8 mouse cellular contexts compared by ENCODE assay signal in the genomic region with DNA sequence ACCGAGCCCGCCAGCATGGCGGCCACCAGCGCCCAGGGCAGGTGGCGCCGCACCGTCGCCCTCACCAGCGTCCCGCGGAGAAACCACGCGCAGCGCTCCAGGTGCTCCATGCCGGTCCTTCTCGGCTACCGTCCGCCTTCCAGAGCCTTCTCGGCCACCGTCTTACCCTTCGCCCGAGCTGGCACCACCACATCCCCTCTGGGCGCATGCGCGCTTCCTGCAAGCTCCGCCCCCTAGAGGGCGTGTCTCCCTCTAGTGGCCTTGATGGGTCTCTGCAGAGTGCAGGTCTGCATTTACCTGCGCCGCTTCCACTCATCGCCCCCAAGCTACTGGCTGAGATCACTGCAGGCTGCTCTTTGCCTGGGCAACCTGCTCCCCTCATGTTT. TPM values are rescaled to one million over a fixed set of nuclear protein-coding genes. Genes with fewer than 3 reads are reported as not detected.
DNase-seq lines count a peak whose midpoint lies in the region; ATAC-seq and TF ChIP-seq lines count a peak whose summit lies in the region.

A gene (minus strand): TSS at position 164 of the 386 bp plus-strand sequence.

- peak; percentile 96 for DNase-seq in forebrain, embryonic 14.5 days (ENCODE audit: low spot score)
- DNase-seq in heart, postnatal 14 days = peak; percentile 91 to 95
- DNase-seq in layer of hippocampus, adult 11-12 months (ENCODE audit: low spot score) = peak; percentile 96
- DNase-seq in lung, adult 18-20 months = peak; percentile 95
- peak; percentile 96 for DNase-seq in testis, postnatal 14 days (ENCODE audit: low spot score)

- H3K9ac ChIP-seq in ES-Bruce4 (ENCODE audit: low read depth, poor library complexity, severe bottlenecking) = peak within 1 kb of the TSS; percentile 60
- peak within 1 kb of the TSS; percentile 82 for H3K9ac ChIP-seq in forebrain, embryonic 14.5 days (ENCODE audit: low read length)
- H3K9ac ChIP-seq in neural tube, embryonic 15.5 days (replicated peaks) = peak within 1 kb of the TSS; percentile 83

- intact Hi-C loops in heart, postnatal 14 days (cut with DNase I) = loop anchor here (1.0 to 2.0 kb wide), 2 partner anchors 18 to 52 kb away; no protein-coding TSS in a partner anchor

- H3K4me2 ChIP-seq in forebrain, embryonic 14.5 days (ENCODE audit: low read length) = peak within 1 kb of the TSS; percentile 69
- peak within 1 kb of the TSS; percentile 83 for H3K4me2 ChIP-seq in neural tube, embryonic 15.5 days

- H3K27ac ChIP-seq in ES-Bruce4 (ENCODE audit: insufficient read depth, low read length) = peak within 1 kb of the TSS; percentile 63; the same call in 1 of the 2 replicates
- H3K27ac ChIP-seq in forebrain, embryonic 14.5 days (ENCODE audit: low read depth, low read length) = 0 out of 2 replicates have a peak within 1 kb of the TSS, but pooled peaks have one; percentile 33
- H3K27ac ChIP-seq in neural tube, embryonic 15.5 days (replicated peaks) = peak within 1 kb of the TSS; percentile 90

- TF ChIP-seq CTCF in ES-Bruce4 (IDR thresholded peaks at IDR 0.05; ENCODE audit: low read depth, low read length) = peak; percentile 99

- H3K9me3 ChIP-seq in ES-Bruce4 (replicated peaks; ENCODE audit: control insufficient read depth, insufficient read depth, low read length, poor library complexity, severe bottlenecking) = no peaks in the 10 kb centered on the region
- no peaks in the 10 kb centered on the region for H3K9me3 ChIP-seq in forebrain, embryonic 14.5 days (replicated peaks; ENCODE audit: control insufficient read depth, low read length)
- H3K9me3 ChIP-seq in neural tube, embryonic 15.5 days (replicated peaks) = no peaks in the 10 kb centered on the region

- no peaks in the 10 kb centered on the region; the same call in 1 of the 2 replicates for H3K36me3 ChIP-seq in ES-Bruce4 (ENCODE audit: control insufficient read depth, insufficient read depth, low read length, poor library complexity, severe bottlenecking)
- peaks cover 19% of the 10 kb centered on the region; the same call in 1 of the 2 replicates for H3K36me3 ChIP-seq in forebrain, embryonic 14.5 days (ENCODE audit: control insufficient read depth, insufficient read depth, low read length)
- H3K36me3 ChIP-seq in neural tube, embryonic 15.5 days = peaks cover 23% of the 10 kb centered on the region

- 1% methylated on average over 30 of the region's 30 CpGs for WGBS in forebrain, embryonic 14.5 days
- WGBS in neural tube, embryonic 15.5 days = 0% methylated on average over 30 of the region's 30 CpGs

- no peaks in the 10 kb centered on the region for H3K4me1 ChIP-seq in ES-Bruce4 (ENCODE audit: control insufficient read depth, insufficient read depth, low read length)
- peaks cover 8% of the 10 kb centered on the region for H3K4me1 ChIP-seq in forebrain, embryonic 14.5 days (ENCODE audit: control insufficient read depth, insufficient read depth, low read length)
- peaks cover 20% of the 10 kb centered on the region for H3K4me1 ChIP-seq in neural tube, embryonic 15.5 days

- ATAC-seq in cerebellum, adult (ENCODE audit: insufficient number of reproducible peaks, low FRiP score, low TSS enrichment) = peak; percentile 90
- ATAC-seq in forebrain, embryonic 14.5 days = peak; percentile 95
- ATAC-seq in neural tube, embryonic 15.5 days (ENCODE audit: low FRiP score) = peak; percentile 95

- no peak for TF ChIP-seq POLR2A in ES-Bruce4 (IDR thresholded peaks at IDR 0.05; ENCODE audit: insufficient read depth, low read length)

- H3K27me3 ChIP-seq in ES-Bruce4 (ENCODE audit: control insufficient read depth, insufficient read depth, low read length, poor library complexity, severe bottlenecking) = no peaks in the 10 kb centered on the region
- no peaks in the 10 kb centered on the region for H3K27me3 ChIP-seq in forebrain, embryonic 14.5 days (replicated peaks; ENCODE audit: control insufficient read depth, insufficient read depth, low read length)
- H3K27me3 ChIP-seq in neural tube, embryonic 15.5 days (replicated peaks) = no peaks in the 10 kb centered on the region

- peak within 1 kb of the TSS; percentile 66 for H3K4me3 ChIP-seq in ES-Bruce4 (ENCODE audit: low read depth, low read length)
- H3K4me3 ChIP-seq in forebrain, embryonic 14.5 days (ENCODE audit: low read depth, low read length) = peak within 1 kb of the TSS; percentile 87
- H3K4me3 ChIP-seq in neural tube, embryonic 15.5 days (replicated peaks) = peak within 1 kb of the TSS; percentile 96

- peak; percentile 53; the same call in 1 of the 2 replicates for TF ChIP-seq EP300 in ES-Bruce4 (IDR thresholded peaks at IDR 0.05; ENCODE audit: insufficient read depth, low read depth, low read length)

RNA-seq across cellular contexts. Expression of the gene that starts here (rescaled TPM):
- 4.4 and 4.9 TPM in 2 replicates for polyA plus RNA-seq in ES-Bruce4 (2011; ENCODE audit: insufficient read depth, insufficient read length, low read depth, missing spikeins)
- polyA plus RNA-seq in forebrain, embryonic 14.5 days (2014; fragmentation: Nextera tagmentation; extraction: Ambion mirVana) = 8.6 and 10.4 TPM in 2 replicates
- 100 to 1,000 TPM; 145 to 152 TPM for total RNA-seq in heart, postnatal 14 days (2021)
- 17.1 and 18.3 TPM in 2 replicates for polyA plus RNA-seq in neural tube, embryonic 15.5 days (2015; fragmentation: Nextera tagmentation; extraction: Ambion mirVana)

Comparison
In these comparisons a context has a peak if more than half of its experiments do, and no peak if none do; other contexts are left out.
1. Peak in every context shown above with its lines: DNase-seq, ATAC-seq, H3K4me3 ChIP-seq and H3K27ac ChIP-seq.
2. H3K27ac ChIP-seq: peak in every context shown above with its lines; median percentile 90 in neural tube, embryonic 15.5 days; 63 in ES-Bruce4; 33 in forebrain, embryonic 14.5 days.